Mouse (Mus musculus) kidney, adult 2 months (tissue): ENCODE results near the gene Itgb1.

Experiments used
- CTCF ChIP-seq: fragments of 200-500 bp; conservative IDR thresholded peaks from 2 replicates; pipeline ENCODE4 v1.5.1; 2011; ENCODE audit warnings: low read depth, mild to moderate bottlenecking, control low read depth, low read length, moderate library complexity, mixed read lengths; ENCODE audit not compliant: insufficient read depth, insufficient read length
- POLR2A ChIP-seq: fragments of 200-500 bp; IDR thresholded peaks from one replicate; pipeline ENCODE4 v1.6.1; 2011; ENCODE audit warnings: low read depth, low read length, control low read depth

DNA sequence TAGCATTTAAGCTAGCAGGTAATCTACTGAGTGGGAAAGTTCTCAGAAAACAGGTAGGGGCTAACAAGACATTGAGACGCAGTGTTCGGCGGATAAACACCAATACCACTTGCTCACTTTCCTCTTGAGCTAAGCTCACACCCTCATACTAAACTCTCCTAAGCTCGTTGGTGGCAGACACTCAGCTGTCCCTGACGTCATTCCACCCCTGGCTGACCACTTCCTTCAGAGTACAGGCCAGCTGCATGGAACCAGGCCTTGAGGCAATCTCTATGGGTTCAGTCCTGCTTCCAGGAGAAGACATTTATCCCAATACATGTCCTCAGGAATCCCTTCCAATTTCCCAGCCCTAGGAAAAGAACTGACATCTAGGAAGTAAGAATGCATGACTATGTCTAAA is 39.0 kb upstream of the Itgb1 start:
- TF ChIP-seq POLR2A = no peak
- no peak for TF ChIP-seq CTCF
